Mouse (Mus musculus): ENCODE data around the gene Ripk1.

DNA sequence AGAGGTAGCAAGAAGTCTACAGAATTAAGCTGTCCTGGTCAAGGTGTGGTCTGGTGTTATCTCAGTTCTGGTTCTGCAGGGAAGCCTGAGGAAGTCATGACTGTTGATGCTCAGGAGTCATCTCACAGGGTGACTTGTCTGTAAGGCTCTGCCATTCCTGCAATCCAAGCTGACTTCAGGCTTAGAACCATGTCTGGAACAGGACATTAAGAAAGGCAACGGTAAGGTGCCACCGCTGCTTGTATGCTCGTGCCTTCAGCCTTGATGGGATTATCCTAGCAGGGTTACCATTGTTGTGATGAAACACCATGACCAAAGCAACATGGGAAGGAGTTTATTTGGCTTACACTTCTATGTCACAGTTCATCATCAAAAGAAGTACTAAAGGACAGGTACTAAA, 45.4 kb downstream of the Ripk1 start:
- no peak for TF ChIP-seq POLR2A (IDR thresholded peaks at IDR 0.05; ENCODE audit: control insufficient read depth, extremely low read depth, insufficient read depth, low read length, poor library complexity)
- TF ChIP-seq CTCF (IDR thresholded peaks at IDR 0.05; ENCODE audit: borderline replicate concordance, control insufficient read depth, extremely low read depth, insufficient read depth, low read length, poor library complexity) = no peak

Measured in thymus, adult 2 months (tissue).